Mouse (Mus musculus) neural tube, embryonic 12.5 days (tissue): ENCODE results near the gene Znhit3. TPM values are rescaled to one million over a fixed set of nuclear protein-coding genes. Genes with fewer than 3 reads are reported as not detected.
"Not testable (repeated sequence)": the region's sequence is repeated elsewhere in the genome, so short reads cannot be mapped to it uniquely, and the experiment has no call there.

Source experiments
- ATAC-seq: fragments of 200-750 bp; cut with Nextera tagmentation; 2 replicates; pipeline ENCODE4 v1.8.0; 2017; ENCODE audit warnings: low read depth, mild to moderate bottlenecking, moderate TSS enrichment, moderate library complexity; ENCODE audit not compliant: low FRiP score
- H3K27ac ChIP-seq: fragments of 300-500 bp; sonication (generic); 2 replicates; pipeline ENCODE4 v1.5.1; 2016
- H3K27me3 ChIP-seq: fragments of 300-500 bp; sonication (generic); replicated peaks from 2 replicates; pipeline ENCODE4 v1.6.1; 2016; ENCODE audit warnings: mild to moderate bottlenecking
- H3K36me3 ChIP-seq: fragments of 300-500 bp; sonication (generic); 2 replicates; pipeline ENCODE4 v1.6.1; 2016; ENCODE audit warnings: mild to moderate bottlenecking
- H3K4me1 ChIP-seq: fragments of 300-500 bp; sonication (generic); 2 replicates; pipeline ENCODE4 v1.6.1; 2016
- H3K4me2 ChIP-seq: fragments of 300-500 bp; sonication (generic); replicated peaks from 2 replicates; pipeline ENCODE4 v1.6.1; 2016; ENCODE audit warnings: mild to moderate bottlenecking
- H3K4me3 ChIP-seq: fragments of 300-500 bp; sonication (generic); 2 replicates; pipeline ENCODE4 v1.5.1; 2016
- H3K9ac ChIP-seq: fragments of 300-500 bp; sonication (generic); 2 replicates; pipeline ENCODE4 v1.6.1; 2016; ENCODE audit warnings: mild to moderate bottlenecking
- H3K9me3 ChIP-seq: fragments of 300-500 bp; sonication (generic); 2 replicates; pipeline ENCODE4 v1.6.1; 2016; ENCODE audit warnings: mild to moderate bottlenecking
- WGBS: fragments of 180-500 bp; shearing (Covaris S2); methylation state at CpG from one replicate; pipeline ENCODE4 v1.1.7; 2016; 5-methylcytosine and 5-hydroxymethylcytosine counted together
- polyA plus RNA-seq: library from polyadenylated mRNA; unstranded; fragments of >200 nt; fragmentation: Nextera tagmentation; extraction: Ambion mirVana; gene quantifications from 2 replicates; pipeline ENCODE4 v1.2.1, GENCODE M21; 2016

Znhit3 gene
- polyA plus RNA-seq, 1 experiment from 2014 or later: 63.5 TPM

DNA sequence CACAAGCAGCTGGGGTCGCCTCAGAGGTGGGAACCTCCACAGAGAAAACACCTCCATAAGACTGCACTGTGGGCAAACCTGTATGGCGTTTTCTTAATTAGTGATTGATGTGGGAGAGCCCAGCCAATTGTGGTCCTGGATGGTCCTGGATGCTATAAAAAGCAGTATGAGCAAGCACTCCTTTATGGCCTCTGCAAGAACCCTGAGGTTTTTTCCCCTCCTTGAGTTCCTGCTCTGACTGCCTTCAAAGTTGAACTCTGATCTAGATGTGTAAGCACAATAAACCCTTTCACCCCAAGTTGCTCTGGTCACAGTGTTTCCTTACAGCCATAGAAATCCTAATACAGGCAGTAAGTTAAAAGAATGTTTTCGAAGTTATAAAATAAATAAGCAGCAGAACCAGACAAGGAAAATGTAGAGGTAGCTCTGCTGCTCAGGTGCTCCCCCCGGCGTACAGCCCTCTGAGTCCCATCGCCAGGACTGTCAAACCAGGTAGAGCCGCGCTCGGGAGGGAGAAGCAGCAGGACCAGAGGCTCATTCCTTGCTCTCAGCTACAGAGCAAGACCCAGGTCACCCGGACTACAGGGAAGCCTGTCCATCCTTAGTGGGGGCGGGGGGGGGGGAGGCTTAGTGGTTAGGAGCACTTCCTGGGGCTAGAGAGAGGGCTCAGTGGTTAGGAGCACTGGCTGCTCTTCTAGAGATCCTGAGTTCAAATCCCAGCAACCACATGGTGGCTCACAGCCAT, 29.2 kb downstream of the Znhit3 start:
- Histone ChIP-seq H3K27ac (no peak overlapping the region), H3K4me3 (no peak overlapping the region), H3K4me1 (no peaks in the 10 kb centered on the region), H3K9ac (no peak overlapping the region), H3K9me3 (no peaks in the 10 kb centered on the region), H3K4me2 (no peak overlapping the region), H3K27me3 (no peaks in the 10 kb centered on the region), H3K36me3 (peaks cover 69% of the 10 kb centered on the region)
- WGBS: 91% methylated on average over 11 of the region's 11 CpGs
- no peak for ATAC-seq

DNA sequence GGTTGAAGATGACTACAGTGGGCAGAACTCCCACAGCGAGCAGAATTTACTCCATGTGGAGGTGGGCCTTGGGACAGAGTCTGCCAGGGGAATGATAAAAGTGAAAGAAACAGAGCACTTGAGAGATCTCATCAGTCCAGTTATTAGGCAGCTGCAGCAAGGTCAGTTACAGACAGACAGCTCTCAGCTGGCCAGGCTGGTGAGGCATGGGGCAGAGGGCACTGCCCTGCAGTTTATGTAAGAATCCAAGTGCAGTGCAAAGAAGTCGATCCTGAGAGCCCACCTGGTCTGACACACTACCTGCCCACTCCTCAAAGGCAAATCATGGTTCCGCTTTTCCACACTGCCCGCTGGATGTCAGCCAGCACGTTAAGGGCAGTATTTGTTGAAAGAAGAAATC, 29.9 kb downstream of the Znhit3 start:
- Histone ChIP-seq H3K4me1 (peaks cover 3% of the 10 kb centered on the region), H3K9me3 (no peaks in the 10 kb centered on the region), H3K36me3 (peaks cover 62% of the 10 kb centered on the region), H3K4me3 (no peak overlapping the region), H3K9ac (no peak overlapping the region), H3K27ac (no peak overlapping the region), H3K27me3 (no peaks in the 10 kb centered on the region), H3K4me2 (no peak overlapping the region)
- ATAC-seq: no peak
- 93% methylated on average over 5 of the region's 5 CpGs for WGBS

DNA sequence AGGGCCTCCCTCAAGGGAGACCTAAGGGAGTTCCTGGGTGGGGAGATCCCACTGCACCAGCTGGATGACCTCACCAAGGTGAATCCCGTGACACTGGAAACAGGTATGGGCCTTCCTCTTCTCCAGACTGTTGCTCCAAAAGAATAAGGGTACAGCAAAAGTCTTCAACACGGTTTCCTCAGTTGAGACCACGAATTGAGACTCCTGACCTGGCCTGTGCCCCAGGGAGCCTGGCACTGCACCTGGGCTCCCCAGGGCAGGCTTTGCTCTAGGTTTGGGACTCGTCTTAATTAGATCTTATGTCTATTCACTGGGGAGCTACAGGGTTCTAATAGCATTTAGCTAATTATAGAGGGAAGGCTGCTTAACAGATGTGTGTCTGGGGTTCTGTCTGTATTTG, 30.9 kb downstream of the Znhit3 start:
- no peak overlapping the region for H3K9ac ChIP-seq

DNA sequence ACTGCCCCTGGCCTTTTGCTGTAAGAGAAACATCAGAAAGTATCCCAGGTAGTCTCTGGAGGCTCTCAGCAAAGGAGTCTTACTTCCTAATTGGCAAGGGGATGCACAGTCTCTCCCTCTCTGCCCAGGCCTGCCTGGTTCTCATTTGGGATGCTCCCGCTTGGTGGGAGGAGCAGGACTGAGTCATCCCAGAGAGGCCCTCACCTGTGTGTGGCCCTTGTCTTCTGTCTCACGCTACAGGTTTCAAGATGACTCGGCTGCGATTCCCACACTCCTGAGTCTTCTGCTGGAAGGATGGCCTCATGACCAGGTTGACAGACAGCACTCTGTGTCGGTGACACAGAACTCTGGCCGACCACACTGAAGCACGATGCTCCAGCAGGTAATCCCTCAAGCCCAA, 33.8 kb downstream of the Znhit3 start:
- 94% methylated on average over 7 of the region's 7 CpGs for WGBS
- no peak for ATAC-seq
- peaks cover 39% of the 10 kb centered on the region for H3K36me3 ChIP-seq

More for the DNA sequence above, 30.9 kb downstream of the Znhit3 start:
- H3K4me2 ChIP-seq: no peak overlapping the region
- peaks cover 58% of the 10 kb centered on the region for H3K36me3 ChIP-seq
- no peak overlapping the region for H3K27ac ChIP-seq
- ATAC-seq: no peak
- peaks cover 10% of the 10 kb centered on the region for H3K4me1 ChIP-seq
- 89% methylated on average over 4 of the region's 4 CpGs for whole genome bisulfite sequencing
- H3K27me3 ChIP-seq: no peaks in the 10 kb centered on the region
- H3K4me3 ChIP-seq: no peak overlapping the region
- no peaks in the 10 kb centered on the region for H3K9me3 ChIP-seq

DNA sequence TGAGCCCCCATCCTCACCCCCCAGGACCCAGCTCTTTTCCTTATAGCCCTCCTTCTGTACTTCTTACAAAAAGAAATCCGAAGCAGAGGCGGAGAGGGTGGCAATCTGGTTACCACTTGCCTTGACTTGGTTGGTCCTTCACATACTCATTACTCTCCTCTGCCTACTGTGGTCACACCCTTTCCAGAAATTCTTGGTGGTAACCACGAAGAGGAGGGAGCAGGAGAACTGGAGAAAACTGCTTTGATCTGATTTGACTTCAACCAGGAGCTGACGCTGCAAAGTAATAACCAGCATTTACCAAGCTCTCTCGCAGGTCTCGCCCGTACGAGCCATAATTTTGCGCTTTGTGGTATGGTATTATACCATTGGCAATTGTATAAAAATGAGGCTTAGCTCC, 35.2 kb downstream of the Znhit3 start:
- WGBS: 59% methylated on average over 9 of the region's 9 CpGs
- Histone ChIP-seq H3K36me3 (peaks cover 30% of the 10 kb centered on the region), H3K4me2 (peak overlapping the region; percentile 94), H3K9me3 (no peaks in the 10 kb centered on the region), H3K9ac (peak overlapping the region; percentile 88), H3K27me3 (no peaks in the 10 kb centered on the region), H3K27ac (0 out of 2 replicates have a peak overlapping the region, but pooled peaks have one; percentile 57), H3K4me1 (peaks cover 16% of the 10 kb centered on the region), H3K4me3 (peak overlapping the region; percentile 89)
- ATAC-seq: no peak

More for the DNA sequence above, 33.8 kb downstream of the Znhit3 start:
- H3K27ac ChIP-seq: no peak overlapping the region
- H3K9me3 ChIP-seq: no peaks in the 10 kb centered on the region
- no peak overlapping the region for H3K9ac ChIP-seq
- H3K4me1 ChIP-seq: peaks cover 16% of the 10 kb centered on the region
- no peak overlapping the region for H3K4me3 ChIP-seq
- no peak overlapping the region for H3K4me2 ChIP-seq
- H3K27me3 ChIP-seq: no peaks in the 10 kb centered on the region

DNA sequence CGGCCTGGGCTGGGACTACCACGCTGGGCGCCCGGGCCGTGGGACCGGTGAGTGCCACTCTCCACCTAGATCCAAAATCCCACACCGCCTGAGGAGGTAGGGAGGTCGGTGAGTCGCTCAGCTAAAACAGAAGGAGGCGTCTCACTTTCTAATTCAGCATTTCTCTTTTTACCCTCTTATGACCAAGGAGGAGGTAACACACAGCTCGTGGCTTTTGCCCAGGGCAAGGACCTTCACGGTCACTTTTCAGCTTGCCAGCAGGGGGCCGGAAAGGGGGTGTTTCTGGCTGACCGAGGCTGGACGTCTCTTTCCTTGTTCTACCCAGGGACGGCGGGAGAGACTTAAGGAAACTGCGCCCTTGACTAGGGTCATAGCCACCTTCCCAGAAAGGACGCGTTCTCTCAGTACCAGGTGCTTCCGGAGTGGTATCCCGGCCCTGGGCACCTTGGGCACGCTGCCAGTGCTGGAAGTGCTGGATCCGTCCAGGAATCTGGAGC, 35.7 kb downstream of the Znhit3 start:
- Histone ChIP-seq H3K4me2 (peak overlapping the region; percentile 94), H3K27ac (peak overlapping the region; percentile 57), H3K36me3 (peaks cover 27% of the 10 kb centered on the region), H3K9ac (peak overlapping the region; percentile 88), H3K4me1 (peaks cover 16% of the 10 kb centered on the region), H3K4me3 (peak overlapping the region; percentile 89), H3K27me3 (no peaks in the 10 kb centered on the region), H3K9me3 (no peaks in the 10 kb centered on the region)
- under 1% methylated on average over 24 of the region's 24 CpGs for WGBS
- peak; percentile 35 for ATAC-seq

DNA sequence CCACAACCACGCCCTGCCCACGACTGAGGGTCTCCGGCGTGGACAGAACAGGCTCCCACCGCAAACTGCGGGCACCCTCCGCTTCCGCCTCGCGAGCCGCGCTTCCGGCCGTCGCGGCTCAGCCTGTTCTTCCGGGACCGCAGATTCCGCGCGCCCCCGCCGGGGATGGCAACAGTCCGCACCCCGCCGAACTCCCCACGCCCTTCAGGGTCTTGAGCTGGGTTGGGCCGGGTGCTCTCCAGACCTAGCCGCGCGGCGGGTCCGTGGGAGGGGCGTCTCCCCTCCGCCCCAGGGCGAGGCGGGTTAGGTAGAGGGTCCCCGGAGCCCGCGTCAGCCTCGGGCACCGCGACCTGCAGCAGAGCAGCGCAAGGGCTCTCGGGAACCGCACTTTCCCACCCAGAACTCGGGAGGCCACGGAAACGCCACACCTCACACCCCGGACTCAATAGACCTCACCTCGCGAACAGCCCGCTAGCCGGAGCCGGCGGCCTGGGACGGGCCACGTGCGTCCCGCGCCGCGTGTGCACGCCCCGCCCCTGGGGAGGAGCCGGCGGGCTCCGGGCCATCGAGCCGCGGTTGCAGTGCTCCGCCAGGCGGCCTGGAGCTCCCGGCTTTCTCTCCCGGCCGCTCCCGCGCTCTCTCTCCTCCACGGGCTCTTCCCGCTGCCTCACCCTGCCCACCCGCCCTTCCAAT, 36.2 kb downstream of the Znhit3 start, which contains the start of the genes Myo19 and Pigw:
Myo19 (plus strand) TSS at position 377 of the 693 bp plus-strand sequence.
Pigw (minus strand) TSS at position 514 of the 693 bp plus-strand sequence.
- Histone ChIP-seq H3K4me2 (peak within 1 kb of the TSS; percentile 94), H3K9ac (peak within 1 kb of the TSS; percentile 88), H3K4me1 (peaks cover 16% of the 10 kb centered on the region), H3K9me3 (no peaks in the 10 kb centered on the region), H3K36me3 (peaks cover 21% of the 10 kb centered on the region), H3K27ac (peak within 1 kb of the TSS; percentile 57), H3K27me3 (no peaks in the 10 kb centered on the region), H3K4me3 (peak within 1 kb of the TSS; percentile 89)
- ATAC-seq: peak; percentile 97
- WGBS: under 1% methylated on average over 67 of the region's 81 CpGs

DNA sequence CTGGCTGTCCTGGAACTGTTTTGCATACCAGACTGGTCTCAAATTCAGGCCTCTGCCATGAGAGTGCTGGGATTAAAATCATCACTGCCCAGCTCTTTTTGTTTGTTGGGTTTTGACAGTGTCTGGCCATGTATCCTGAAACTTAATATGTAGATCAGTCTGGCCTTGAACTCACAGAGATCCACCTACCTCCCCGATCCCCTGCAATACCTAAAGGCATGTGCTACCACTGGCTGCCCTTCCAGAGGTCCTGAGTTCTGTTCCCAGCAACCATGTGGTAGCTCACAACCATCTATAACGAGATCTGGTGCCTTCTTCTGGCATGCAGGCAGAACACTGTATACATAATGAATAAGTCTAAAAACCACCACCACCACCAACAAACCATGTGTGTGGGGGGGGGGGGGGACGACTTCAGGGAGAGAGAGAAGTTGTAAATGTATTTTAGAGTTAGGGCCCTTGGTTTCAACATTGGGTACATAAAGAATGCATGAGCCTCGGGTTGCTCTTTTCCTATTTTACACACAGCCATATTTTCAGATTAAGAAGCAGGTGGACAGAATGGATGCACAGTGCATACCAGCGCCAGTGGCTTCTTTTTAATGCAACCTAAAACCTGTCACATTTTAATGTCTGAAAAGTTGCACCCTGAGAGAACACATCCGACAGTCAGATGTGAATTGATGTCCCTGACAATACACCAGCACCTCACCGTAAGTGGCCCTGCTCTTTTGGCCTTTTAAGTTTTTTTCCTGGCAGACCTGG, 37.0 kb downstream of the Znhit3 start:
- Histone ChIP-seq H3K9ac (peak overlapping the region; percentile 88), H3K27me3 (no peaks in the 10 kb centered on the region), H3K36me3 (peaks cover 14% of the 10 kb centered on the region), H3K27ac (0 out of 2 replicates have a peak overlapping the region, but pooled peaks have one; percentile 57), H3K4me1 (peaks cover 16% of the 10 kb centered on the region), H3K9me3 (no peaks in the 10 kb centered on the region), H3K4me2 (peak overlapping the region; percentile 94), H3K4me3 (peak overlapping the region; percentile 89)
- ATAC-seq: no peak
- 24% methylated on average over 7 of the region's 7 CpGs for WGBS

DNA sequence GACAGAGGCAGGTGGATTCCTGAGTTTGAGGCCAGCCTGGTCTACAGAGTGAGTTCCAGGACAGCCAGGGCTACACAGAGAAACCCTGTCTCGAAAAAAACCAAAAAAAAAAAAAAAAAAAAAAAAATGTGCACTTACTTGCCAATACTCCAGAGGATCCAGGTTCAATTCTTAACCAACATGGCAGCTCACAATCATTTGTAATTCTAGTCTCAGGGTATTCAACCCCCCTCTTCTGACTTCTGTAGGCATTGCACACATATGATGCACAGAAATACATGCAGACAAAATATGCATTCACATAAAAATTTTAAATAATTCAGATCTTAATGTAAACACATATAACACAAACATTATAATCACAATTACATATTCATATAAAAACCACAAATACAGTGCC, 40.1 kb downstream of the Znhit3 start:
- ATAC-seq, H3K36me3 ChIP-seq, H3K27me3 ChIP-seq, H3K9me3 ChIP-seq, H3K9ac ChIP-seq, H3K4me2 ChIP-seq, H3K4me3 ChIP-seq, H3K27ac ChIP-seq: not testable (repeated sequence)
- WGBS: 50% methylated on average over 1 of the region's 1 CpGs
- H3K4me1 ChIP-seq: peaks cover 11% of the 10 kb centered on the region

DNA sequence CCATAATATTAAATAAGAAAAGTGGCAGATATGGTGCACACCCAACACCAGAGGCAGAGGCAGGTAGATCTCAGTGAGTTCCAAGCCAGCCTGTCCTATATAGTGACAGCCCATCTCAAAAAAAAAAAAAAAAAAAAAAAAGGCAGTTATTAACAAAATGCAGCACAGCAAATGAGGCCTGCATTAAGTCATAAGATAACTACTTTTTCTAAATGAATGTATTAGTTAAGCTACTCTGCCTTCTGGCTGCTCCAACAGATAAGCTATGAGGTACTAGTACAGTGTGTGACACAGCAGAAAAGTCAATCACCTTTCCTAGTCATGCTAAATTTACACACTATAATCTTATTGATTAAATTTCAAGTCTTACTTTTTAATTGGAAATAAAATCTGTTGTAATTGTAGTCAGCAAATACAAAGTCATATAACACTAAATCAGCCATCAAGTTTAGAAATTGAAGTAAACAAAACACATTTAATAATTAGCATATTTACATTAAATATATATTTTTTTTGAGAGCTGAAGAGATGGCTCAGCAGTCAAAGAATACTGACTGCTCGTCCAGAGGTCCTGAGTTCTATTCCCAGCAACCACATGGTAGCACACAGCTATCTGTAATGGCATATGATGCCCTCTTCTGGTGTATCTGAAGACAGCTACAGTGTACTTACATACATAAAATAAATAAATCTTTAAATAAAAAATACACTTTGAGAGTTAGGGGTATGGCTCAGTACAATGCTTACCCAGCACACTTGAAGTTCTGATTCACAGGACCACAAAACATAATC, 42.9 kb downstream of the Znhit3 start:
- ATAC-seq: no peak
- Histone ChIP-seq H3K4me3 (no peak overlapping the region), H3K4me1 (peaks cover 7% of the 10 kb centered on the region), H3K27ac (no peak overlapping the region), H3K4me2 (no peak overlapping the region), H3K27me3 (no peaks in the 10 kb centered on the region), H3K9ac (no peak overlapping the region), H3K36me3 (peaks cover 4% of the 10 kb centered on the region; the same call in 1 of the 2 replicates), H3K9me3 (no peaks in the 10 kb centered on the region)
- WGBS: 66% methylated on average over 1 of the region's 1 CpGs

DNA sequence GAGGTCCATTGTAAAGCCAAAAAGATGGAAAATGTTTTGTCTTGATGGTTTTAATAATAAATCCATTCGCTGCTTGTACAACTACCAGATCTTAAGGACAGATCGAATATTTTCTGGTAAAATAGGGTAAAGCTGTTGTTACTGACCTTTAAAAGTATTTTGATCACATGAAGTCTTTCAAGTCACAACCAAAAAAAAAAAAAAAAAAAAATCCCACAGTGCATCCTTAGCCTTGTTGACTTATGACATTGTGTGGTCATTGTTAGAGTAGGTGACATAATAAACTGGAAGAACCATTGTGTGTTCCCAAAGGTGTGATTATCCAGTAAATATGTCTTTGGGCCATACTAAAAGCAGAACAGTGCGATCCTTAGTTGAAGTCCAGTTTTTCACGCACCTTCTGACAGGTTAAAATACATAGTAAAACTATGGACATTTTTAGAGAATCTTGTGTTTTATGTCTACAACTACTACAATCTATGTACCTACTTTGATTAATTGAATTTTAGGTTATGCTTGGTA, 44.6 kb downstream of the Znhit3 start:
- Histone ChIP-seq H3K9ac (peak overlapping the region; percentile 95), H3K4me3 (peak overlapping the region; percentile 91), H3K27ac (0 out of 2 replicates have a peak overlapping the region, but pooled peaks have one; percentile 99), H3K9me3 (no peaks in the 10 kb centered on the region), H3K4me2 (peak overlapping the region; percentile 93), H3K4me1 (peaks cover 14% of the 10 kb centered on the region), H3K36me3 (no peaks in the 10 kb centered on the region), H3K27me3 (no peaks in the 10 kb centered on the region)
- no peak for ATAC-seq
- 77% methylated on average over 4 of the region's 4 CpGs for WGBS
